Mouse (Mus musculus): ENCODE measurements around the gene Ccdc97.

Gene Ccdc97

DNA sequence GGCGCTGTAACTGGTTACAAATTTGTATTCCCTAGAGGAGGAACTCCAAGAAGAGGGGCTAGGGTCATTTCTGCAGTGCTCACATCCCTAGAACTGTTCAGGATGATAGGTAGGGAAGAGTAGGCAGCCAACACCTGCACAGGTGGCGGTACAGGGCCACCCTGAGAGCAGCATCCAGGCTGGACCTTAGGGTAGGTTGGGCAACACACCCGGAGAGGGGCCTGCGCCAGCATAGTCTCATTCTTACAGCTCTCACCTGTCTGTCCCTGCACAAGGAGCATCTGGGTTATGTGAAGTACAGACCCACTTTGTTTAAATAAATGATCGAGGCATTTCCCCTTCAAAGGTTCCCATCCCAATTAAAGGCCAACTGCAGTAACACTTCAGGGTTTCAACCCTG lies 1.9 kb upstream of the Ccdc97 start:
- no peak for DNase-seq (ENCODE audit: low spot score in 2 of 2)

DNA sequence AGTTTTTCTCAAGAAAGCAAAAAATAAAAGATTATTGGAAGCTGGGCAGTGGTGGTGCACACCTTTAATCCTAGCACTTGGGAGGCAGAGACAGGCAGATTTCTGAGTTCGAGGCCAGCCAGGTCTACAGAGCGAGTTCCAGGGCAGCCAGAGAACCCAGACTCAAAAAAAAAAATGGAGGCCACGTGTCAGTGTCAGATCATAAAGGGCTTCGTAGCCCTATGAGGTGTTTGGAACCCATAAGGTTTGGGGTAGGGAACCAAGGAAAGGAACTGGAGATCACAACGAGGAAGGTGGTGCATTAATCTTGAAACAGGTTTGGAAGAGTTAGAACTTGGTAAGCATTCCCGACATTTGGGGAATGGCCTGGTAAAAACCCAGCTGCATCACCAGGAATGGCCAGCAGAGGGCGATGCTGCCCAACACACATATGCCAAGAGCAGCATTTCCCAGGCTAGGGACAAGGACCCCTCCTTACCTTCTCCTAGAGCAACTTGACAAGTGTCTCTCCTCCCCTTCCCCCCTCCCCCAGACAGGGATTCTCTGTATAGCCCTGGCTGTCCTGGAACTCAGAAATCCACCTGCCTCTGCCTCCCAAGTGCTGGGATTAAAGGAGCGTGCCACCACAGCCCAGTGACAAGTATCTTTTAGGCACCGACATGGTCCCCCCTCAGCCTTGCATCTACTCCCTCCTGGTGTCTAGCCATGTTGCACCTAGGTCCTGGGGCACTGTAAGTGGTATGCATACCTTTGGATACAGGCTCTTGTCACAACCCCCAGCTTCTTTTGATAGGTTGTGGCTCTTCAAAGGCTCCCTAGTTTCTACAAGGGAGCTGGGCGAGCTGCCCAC lies 1.1 kb upstream of the Ccdc97 start:
- DNase-seq (ENCODE audit: low spot score in 2 of 2), result peak; percentile 49 to 66

DNA sequence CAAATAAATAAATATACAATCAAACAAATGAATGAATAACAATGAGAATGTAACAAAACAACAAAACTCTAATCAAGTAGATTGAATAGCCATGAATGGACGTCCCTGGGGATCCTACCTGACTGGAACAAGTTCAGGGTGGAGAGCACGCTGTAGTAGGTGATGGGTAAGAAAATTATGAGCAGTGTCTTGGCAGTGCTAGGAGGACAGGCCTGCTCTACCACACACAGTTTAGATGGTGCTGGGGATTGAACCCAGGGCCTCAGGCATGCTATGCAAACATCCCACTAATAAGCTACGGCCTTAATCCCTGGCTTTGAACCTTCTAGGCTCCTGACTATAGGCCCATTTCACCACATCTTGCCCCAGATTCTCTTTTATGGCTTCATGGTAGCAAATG lies 1.4 kb downstream of the Ccdc97 start:
- no peak for DNase-seq (ENCODE audit: low spot score in 2 of 2)

DNA sequence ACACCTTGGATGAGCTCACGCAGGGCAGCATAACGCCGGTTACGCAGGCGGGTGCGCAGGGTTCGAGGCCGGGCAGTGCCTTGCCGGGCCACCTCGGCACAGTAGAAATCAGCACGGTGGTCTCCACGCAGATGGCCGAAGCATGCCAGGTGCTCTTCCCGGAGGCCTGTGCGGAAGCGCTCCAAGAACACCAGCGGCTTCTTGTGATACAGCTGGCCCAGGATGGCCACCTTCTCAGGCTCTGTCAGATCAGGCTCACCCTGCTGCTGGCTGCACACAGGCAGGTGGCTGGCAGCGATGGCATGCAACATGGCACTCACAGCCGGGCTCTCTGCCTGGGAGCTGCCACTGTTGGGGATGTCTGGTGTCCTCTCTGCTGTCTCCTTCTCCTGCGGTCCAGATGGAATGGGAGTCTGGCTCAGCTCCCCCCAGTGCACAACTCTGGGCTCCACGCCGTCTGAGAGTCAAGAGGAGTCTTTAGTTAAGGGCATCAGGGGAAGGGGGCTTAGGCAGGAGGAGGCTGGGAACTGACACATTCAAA lies 3.1 kb downstream of the Ccdc97 start:
- DNase-seq (ENCODE audit: low spot score in 2 of 2), result no peak

DNA sequence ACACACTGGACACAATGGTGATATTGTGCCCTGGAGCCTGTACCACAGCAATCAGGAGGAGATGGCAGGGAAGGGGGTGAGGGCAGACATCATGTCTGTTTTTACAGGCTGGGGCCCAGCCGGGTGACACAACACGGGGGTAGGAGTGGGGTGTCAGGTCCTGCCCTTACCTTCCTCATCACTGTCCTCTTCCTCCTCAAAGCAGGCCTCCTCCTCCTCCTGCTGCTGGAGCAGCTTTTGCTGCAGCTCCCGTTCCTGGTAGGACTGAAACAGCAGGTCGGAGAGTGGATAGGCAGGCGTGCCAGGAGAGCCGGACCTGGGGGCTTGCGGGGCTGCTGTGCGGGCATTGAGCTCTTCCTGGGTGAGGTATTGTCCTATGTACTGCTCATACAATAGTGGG lies 4.3 kb downstream of the Ccdc97 start:
- DNase-seq (ENCODE audit: low spot score in 2 of 2), result no peak

DNA sequence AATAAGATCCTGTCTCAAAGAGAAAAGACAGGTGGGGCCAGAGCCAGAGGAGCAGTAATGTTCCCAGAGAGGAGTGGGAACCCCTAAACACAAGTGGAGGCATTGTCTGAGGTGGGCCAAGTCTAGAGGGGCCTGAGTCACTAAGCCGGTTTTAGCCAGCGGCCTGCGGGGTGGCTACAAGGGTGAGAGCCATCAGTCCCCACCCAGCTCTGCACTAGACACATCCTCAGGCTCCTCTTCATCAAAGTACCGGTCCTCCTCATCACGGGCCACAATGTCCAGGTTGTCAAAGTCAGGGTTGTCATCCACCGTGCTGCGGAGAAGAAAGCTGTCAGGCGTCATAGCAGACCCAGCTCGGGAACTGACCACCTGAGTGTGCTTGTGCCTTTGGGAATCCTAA lies 6.1 kb downstream of the Ccdc97 start:
- no peak for DNase-seq (ENCODE audit: low spot score in 2 of 2)

DNA sequence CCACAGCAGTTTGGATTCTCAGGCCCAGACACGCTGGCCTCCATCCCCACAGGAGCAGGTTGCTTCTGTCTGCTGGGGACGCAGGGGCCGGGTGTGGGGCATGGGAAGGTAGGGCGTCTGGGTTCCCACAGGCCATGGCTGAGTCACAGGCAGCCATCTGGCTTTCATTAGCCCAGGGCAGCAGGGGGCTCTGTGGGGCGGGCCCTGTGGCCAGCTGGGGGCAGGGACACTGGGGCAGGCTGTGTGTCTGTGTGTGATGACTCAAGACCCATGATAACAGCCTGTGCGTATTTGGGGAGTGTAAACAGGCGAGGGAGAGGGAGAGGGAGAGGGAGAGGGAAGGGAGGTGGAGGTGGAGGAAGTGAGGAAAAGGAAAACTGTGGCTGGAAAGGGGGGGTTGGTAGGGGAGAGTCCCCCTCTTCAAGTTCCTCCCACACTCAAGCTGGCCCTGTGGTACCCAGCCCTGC lies 7.1 kb downstream of the Ccdc97 start:
- no peak for DNase-seq (ENCODE audit: low spot score in 2 of 2)

DNA sequence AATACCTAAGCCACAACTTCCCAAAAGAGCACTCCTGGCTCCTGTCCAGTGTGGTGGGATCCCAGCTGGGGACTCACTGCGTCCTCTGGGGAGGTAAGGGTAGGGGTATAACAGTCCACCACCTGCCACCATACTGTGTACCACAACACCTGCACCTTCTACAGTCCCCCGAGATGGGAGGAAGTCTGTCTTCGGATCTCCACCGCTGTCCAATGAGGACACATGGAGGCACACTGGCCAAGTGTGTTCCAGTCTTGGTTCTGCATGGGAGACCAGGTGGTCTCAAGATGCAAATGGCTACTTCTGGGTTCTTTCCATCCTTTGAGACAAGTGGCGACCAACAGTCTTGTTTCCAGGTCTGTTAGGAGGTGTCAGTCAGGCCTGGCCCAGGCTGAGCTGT lies 7.7 kb downstream of the Ccdc97 start:
- no peak for DNase-seq (ENCODE audit: low spot score in 2 of 2)

DNA sequence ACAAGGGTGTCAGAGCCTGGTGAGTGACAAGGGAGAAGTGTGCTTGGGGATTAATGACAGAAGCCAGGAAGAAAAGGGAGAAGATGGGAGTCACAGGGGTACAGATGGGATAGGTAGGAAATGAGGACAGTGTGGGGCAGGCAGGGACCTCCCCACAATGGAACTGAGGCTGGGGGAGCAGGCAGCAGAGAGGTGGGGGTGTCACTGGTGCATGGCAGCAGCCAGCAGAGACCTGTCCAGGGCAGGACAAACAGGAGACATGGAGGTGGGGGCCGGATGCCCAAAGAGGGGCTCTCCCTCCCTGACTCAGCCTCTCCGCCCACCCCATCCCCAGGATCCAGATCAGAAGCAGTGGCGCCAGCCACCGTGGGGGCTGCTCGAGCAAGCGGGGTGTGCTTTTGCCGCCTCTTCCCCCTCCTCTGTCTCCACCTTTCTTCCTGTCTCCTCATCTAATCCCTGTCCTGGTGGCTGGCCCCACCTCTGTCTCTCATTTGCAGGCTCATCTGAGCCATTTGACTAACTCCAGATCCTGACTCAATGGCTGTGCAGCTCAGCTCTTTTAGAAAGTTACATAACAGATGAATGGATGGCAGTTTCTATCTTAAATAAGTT lies 8.3 kb downstream of the Ccdc97 start:
- DNase-seq (ENCODE audit: low spot score in 2 of 2), result no peak

DNA sequence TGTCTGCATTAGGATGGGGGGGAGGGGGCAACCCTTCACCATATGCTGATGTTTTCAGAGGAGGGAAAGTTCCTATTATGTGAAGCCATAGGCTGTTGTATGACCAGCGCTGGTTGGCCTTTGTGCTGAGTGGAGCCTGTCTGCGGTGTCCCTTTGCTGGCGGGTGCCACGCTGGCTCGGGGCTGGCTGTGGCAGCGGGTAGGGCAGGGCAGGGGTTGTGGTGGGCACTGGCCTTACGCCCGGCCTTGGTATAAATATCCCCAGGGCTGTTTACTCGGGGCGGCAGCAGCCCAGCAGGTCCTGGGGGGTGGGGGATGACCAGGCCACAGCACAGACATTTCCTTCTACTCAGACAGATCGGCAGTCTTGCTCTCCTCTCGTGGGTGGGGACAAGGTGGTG lies 8.9 kb downstream of the Ccdc97 start:
- DNase-seq (ENCODE audit: low spot score in 2 of 2), result no peak

DNA sequence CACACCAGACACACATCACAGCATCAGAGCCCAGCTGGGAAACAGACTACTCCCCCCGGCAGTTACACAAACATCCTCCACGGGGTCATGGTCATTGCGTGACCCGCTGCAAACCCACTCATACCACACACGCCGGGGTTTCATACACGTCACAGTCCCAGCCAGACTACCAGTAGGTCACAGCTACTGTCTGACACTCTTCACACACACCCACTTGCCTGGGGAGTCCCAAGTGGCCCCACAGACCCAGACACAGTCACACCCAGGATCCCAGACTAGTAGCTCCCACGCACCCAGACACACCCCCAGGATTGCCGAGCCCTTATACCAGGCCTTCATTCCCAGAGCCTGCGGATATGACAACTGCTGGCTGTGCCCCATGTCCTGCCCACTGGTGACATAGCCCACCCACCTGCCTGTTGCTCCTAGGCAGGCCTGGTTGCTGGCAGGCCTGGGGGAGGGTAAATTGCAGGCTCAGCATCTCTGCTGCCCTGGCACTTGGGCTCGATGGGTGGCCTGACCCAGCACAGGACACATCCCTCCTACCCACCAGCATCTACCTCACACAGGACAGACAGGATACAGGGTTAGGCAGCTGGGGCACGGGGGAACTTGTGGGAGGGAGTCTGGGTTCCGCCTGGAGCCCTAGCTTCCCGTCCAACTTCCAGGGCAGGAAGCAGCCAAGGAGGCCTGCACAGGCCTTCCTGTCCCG lies 11.2 kb downstream of the Ccdc97 start:
- DNase-seq (ENCODE audit: low spot score in 2 of 2), result no peak

DNA sequence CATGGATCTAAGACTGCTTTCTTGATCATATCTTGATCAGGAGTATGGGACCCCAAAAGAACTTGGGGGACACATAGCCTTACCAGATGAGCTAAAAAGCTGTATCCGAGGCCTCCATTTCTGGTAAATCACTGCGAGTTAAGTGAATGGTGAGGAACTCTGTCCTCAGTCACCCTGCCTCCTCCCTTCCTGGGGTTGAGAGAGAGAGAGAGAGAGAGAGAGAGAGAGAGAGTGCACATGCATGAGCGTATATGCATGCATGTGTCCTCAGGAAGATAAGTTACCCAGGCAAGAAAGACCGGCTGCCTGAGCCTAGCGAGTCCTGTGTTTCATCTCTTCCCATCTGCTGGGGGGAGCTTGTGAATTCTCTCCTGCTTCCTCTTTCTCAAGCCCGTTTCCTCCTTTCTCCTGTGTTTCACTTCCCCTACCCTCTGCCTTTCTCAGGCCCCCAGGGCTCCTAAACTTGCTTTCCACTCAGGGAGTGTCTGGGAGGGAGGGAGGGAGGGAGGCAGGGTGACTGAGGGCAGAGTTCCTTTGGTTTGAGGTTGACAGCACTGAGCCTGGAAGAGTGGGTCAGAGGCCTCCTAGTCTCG lies 12.2 kb downstream of the Ccdc97 start:
- DNase-seq (ENCODE audit: low spot score in 2 of 2), result no peak

DNA sequence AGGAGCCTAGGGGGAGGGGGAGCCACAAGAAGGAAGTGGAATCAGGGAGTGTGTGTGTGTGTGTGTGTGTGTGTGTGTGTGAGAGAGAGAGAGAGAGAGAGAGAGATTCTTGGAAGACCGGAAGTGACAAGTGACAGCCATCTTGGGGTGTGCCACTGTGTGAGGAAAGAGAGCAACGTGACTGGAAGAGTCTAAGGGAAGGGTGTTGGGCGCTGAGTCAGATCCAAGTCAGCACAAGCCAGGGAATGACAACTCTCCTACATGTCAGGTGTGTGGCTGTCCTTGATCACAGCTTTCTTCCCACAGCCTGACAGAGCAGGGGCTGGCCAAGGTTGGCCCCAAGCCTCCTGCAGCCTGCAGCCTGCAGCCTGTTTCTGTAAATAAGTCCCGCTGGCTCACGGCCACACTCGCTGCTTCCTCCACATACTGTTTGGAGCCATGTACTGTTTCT lies 13.1 kb downstream of the Ccdc97 start:
- no peak for DNase-seq (ENCODE audit: low spot score in 2 of 2)

DNA sequence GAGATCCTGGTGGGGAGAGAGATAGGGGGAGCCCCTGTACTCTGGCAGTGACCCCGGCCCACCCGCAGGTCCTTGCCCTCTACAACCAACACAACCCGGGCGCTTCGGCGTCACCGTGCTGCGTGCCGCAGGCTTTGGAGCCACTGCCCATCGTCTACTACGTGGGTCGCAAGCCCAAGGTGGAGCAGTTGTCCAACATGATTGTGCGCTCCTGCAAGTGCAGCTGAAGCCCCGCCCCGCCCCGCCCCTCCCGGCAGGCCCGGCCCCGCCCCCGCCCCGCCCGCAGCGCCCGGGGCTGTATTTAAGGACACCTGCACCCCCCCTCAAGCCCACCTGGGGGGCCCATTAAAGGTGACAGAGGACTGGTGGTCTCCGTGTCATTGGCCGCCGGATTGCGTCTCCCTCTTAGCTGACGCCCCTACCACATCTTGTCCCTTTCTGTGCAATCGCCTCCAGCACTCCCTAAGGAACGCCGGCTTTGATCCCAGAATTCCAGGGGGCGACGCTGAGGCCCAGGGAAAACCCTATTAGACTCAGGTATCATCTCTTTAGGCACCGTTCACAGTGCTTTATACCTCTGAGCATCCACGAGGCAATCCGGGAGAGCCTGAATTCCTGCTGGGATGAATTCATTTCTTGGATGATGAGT lies 14.0 kb downstream of the Ccdc97 start:
- no peak for DNase-seq (ENCODE audit: low spot score in 2 of 2)

DNA sequence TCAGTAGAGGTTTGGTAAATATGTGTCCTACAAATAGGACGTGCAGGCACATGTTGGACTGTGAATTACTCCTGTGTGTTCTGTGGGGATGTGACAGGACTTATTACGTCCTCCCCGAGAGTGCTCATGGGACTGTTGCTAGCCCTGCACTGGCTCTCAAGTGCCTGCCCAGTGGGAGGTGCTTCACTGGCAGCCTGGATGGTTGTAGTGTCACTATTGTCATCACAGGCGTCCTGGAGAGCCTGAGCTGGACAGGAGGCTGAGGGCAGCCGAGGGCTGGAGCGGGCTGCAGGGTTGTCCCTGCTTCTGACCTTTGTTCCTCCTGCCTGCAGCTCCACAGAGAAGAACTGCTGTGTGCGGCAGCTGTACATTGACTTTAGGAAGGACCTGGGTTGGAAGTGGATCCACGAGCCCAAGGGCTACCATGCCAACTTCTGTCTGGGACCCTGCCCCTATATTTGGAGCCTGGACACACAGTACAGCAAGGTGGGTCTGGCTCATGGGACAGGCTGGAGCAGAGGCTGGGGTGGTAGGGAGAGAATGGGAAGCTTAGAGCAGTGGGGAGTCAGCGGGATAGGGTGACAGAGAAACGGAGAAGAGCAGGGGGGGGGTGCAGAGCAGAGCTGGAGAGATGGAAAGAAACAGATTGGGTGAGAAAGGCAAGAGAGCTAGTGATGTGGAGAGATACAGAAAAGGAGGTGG lies 14.9 kb downstream of the Ccdc97 start:
- no peak for DNase-seq (ENCODE audit: low spot score in 2 of 2)

DNA sequence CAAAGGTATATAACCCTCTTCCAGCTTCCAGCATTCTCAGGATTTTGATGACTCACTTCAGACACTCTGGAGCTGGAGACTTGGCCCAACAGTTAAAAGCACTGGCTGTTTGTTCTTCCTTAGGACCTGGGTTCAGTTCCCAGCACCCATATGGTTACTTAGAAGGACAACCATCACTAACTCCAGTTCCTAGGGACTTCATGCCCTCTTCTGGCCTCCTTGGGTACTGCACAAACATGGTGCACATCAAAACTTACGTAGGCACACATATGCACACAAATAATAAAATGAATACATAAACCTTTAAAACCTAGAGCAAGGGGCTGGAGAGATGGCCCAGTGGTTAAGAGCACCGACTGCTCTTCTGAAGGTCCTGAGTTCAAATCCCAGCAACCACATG lies 16.5 kb downstream of the Ccdc97 start:
- no peak for DNase-seq (ENCODE audit: low spot score in 2 of 2)

DNA sequence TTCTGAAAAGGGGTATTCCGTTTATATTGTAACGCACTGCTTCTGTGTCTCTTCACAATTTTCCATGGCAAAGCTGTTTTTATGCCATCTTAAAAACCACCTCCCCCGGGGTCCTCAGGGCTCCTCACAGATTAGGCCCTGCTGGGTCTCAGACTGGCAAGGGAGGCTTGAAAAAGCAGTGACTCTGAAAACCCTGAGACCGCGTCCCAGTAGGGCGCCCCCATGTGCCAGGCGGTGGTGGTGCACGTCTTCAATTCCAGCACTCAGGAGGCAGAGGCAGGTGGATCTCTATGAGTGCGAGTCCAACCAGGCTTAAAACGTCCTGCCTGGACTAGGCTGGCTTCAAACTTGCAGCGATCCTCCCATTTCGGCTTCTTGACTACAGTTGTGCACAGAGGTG lies 18.2 kb downstream of the Ccdc97 start:
- no peak for DNase-seq (ENCODE audit: low spot score in 2 of 2)

DNA sequence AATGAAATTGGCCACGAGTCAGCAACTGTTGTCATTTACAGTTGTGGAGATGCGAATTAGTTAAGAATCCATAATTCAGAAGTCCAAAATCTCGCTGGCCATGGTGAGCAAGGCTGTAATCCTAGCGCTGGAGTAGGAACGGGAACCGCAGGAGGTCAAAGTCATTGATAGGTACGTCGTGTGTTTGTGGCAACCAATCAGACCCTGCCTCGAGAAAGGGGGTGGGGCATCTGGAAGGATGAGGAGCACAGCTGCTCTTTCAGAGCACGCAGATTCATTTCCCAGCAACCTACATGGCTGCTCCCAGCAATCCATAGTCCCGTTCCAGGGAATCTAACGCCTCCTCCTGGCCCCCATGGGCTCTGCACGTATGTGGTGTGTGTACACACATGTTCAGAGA lies 19.0 kb downstream of the Ccdc97 start:
- no peak for DNase-seq (ENCODE audit: low spot score in 2 of 2)

DNA sequence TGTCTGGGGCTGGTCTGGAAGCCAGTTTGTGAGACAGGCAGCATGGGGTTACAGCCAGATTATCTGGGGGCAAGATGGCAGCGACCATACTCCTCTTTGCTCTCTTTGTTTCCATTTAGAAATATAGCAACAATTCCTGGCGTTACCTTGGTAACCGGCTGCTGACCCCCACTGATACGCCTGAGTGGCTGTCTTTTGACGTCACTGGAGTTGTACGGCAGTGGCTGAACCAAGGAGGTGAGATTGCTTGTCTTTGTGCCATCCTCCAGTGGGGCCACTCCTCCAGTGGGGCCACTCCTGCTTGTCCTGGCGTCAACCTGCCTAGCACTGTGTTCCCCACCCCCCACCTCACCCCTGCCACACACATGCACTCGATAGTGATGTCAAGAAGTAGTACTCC lies 24.8 kb downstream of the Ccdc97 start:
- no peak for DNase-seq (ENCODE audit: low spot score in 2 of 2)

DNA sequence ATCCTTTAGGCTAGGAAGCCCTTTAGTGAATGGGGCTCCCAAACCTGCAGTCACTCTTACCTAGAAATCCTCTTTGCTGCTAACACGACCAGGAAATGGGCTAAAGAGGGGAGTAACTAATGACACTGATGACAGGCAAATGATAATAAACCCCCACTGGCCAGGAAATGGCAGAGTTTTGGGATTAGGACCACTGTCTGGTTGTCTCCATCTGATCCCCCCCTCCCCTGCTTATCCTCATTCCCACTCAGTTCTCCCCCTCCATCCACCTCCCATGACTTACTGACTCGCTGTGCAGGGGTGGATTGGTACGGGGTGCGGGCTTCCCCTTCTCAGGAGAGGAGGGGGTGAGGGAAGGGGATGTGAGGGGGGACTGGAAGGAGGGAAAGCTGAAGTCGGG lies 28.8 kb downstream of the Ccdc97 start:
- no peak for DNase-seq (ENCODE audit: low spot score in 2 of 2)

DNA sequence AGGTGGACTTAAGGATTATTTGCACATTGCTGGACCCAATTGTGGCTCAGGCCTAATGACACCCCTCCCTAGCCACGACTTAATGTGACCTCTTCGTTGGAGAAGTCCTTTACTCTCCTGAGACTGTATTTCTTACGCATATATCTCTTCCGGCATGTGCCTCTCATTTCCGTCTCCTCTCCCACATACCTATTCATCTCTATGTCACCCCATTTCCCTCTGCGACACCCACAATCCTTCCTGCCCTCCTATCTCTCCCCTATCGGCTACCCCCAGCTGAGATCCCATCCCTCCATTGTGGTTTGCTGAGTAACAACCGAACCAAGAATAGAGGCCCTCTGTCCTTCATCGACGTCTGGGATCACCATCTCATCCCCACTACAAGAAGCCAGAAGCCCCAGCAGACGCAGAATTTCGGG lies 29.3 kb downstream of the Ccdc97 start:
- DNase-seq (ENCODE audit: low spot score in 2 of 2), result no peak

Data from spleen, postnatal 14 days (tissue).